Mouse (Mus musculus): ENCODE data around the gene Lsamp. TPM values are rescaled to one million over a fixed set of nuclear protein-coding genes. Genes with fewer than 3 reads are reported as not detected.

Gene Lsamp
- polyA plus RNA-seq, 1 experiment from 2014 or later: 106 TPM

DNA sequence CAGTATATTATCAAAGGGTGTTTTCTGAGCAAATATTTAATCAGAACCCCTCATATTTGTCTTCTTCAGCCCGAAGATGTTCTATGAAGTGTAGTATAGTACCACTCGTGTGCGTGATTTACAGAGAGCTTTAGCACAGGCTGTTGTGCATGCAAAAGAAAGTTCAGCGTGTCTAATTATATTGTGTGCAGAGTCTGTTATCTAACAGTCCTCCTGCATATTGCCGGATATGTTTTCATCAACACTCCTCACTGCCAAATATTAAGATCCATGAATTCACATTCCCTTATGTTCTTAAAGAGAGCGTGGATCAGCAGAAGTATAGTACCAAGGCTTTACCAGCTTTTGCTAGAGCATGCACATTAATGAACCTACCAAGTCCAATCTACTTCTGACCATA is 1862.7 kb downstream of the Lsamp start:
- Histone ChIP-seq H3K9me3 (replicated peaks; ENCODE audit: control insufficient read depth, low read length, poor library complexity, severe bottlenecking) (no peaks in the 10 kb centered on the region), H3K4me3 (ENCODE audit: low read depth, low read length) (no peak overlapping the region), H3K9ac (ENCODE audit: low read depth, low read length) (no peak overlapping the region), H3K4me1 (ENCODE audit: control insufficient read depth, insufficient read depth, low read length) (0 out of 2 replicates have a peak, but pooled peaks cover 2% of the 10 kb centered on the region), H3K4me2 (ENCODE audit: low read length) (no peak overlapping the region), H3K36me3 (ENCODE audit: control insufficient read depth, insufficient read depth, low read length) (no peaks in the 10 kb centered on the region), H3K27me3 (ENCODE audit: control insufficient read depth, insufficient read depth, low read depth, low read length) (no peaks in the 10 kb centered on the region), H3K27ac (ENCODE audit: low read length) (no peak overlapping the region)
- WGBS: 72% methylated on average over 6 of the region's 6 CpGs
- ATAC-seq: 0 out of 2 replicates have a peak, but pooled peaks have one; percentile 8

DNA sequence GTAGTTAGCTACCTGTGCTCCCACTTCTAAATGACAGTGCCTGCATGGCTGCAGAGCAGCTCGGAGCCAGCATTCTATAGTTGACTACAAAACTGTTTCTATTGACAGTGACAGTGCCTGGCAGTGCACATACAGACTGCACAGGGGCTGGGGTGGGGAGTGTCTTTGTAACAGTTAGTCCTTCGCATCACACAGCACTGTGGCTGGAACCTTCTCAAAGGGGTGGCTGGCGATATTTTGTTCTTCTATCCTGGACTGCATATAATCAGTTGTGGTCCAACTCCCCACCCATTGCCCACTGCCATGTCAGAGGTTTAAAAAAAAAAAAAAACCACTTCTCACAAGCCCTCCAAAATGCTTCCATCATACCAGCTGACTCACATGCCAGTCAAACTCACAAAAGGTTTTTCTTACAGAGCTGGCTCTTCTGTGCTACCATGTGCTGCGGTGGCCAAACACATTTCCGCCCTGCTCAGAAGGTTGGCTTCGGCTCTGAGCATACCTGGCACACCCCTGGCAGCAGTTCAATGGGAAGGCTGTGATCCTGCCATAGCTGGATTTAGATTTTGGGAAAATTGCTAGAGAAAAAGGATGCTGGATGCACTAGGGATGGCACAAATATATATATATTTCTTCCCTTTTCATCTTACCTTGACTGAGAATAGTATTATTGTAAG is 1887.9 kb downstream of the Lsamp start:
- Histone ChIP-seq H3K4me2 (ENCODE audit: low read length) (no peak overlapping the region), H3K27ac (ENCODE audit: low read length) (no peak overlapping the region), H3K9me3 (replicated peaks; ENCODE audit: control insufficient read depth, low read length, poor library complexity, severe bottlenecking) (no peaks in the 10 kb centered on the region), H3K27me3 (ENCODE audit: control insufficient read depth, insufficient read depth, low read depth, low read length) (no peaks in the 10 kb centered on the region), H3K36me3 (ENCODE audit: control insufficient read depth, insufficient read depth, low read length) (no peaks in the 10 kb centered on the region), H3K4me1 (ENCODE audit: control insufficient read depth, insufficient read depth, low read length) (0 out of 2 replicates have a peak, but pooled peaks cover 2% of the 10 kb centered on the region), H3K9ac (ENCODE audit: low read depth, low read length) (no peak overlapping the region), H3K4me3 (ENCODE audit: low read depth, low read length) (no peak overlapping the region)
- 72% methylated on average over 6 of the region's 6 CpGs for WGBS
- peak; percentile 54; the same call in 1 of the 2 replicates for ATAC-seq

DNA sequence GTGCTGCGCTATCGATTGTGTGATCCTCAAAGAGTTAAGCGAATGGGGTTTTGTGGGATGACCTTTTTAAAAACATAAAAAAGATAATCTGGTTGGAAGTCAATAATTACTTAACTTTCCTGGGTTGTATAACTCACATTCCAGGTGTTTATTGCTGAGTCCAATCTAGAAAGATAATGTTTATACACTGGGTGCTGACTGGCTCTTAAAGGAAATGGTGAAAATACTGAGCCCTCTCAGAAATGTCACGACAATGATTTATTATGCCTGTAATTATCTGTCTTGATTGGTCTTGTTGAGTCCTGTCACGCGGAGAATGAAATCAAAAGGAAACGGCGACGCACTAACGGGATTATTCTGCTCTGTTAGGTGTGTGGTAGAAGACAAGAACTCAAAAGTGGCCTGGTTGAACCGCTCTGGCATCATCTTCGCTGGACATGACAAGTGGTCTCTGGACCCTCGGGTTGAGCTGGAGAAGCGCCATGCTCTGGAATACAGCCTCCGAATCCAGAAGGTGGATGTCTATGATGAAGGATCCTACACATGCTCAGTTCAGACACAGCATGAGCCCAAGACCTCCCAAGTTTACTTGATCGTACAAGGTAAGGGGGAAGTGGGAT is 1904.5 kb downstream of the Lsamp start:
- Histone ChIP-seq H3K4me2 (ENCODE audit: low read length) (no peak overlapping the region), H3K4me1 (ENCODE audit: control insufficient read depth, insufficient read depth, low read length) (no peaks in the 10 kb centered on the region), H3K27ac (ENCODE audit: low read length) (no peak overlapping the region), H3K27me3 (ENCODE audit: control insufficient read depth, insufficient read depth, low read depth, low read length) (no peaks in the 10 kb centered on the region), H3K36me3 (ENCODE audit: control insufficient read depth, insufficient read depth, low read length) (no peaks in the 10 kb centered on the region), H3K9me3 (replicated peaks; ENCODE audit: control insufficient read depth, low read length, poor library complexity, severe bottlenecking) (no peaks in the 10 kb centered on the region), H3K4me3 (ENCODE audit: low read depth, low read length) (no peak overlapping the region), H3K9ac (ENCODE audit: low read depth, low read length) (no peak overlapping the region)
- 51% methylated on average over 16 of the region's 16 CpGs for WGBS
- ATAC-seq: no peak

DNA sequence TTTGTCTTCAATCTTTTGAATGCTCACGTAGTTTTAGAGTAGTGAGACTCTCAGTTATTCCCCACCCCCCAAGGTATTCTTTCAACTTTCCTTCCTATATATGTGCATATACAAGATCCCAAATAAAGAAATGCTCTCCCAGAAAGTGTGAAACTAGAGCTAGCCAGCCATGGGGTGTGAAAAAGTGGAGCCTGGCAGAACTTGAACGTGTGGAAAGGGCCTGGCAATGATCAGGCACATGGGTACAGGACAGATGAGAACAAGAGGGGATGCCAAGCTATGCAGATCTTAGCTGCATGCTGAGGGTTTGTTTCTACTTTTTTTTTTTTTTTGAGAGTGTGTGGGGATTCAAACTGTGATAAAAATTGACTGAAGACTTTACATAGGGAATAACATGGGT is 1916.6 kb downstream of the Lsamp start:
- Histone ChIP-seq H3K4me2 (ENCODE audit: low read length) (no peak overlapping the region), H3K4me1 (ENCODE audit: control insufficient read depth, insufficient read depth, low read length) (no peaks in the 10 kb centered on the region), H3K27ac (ENCODE audit: low read length) (no peak overlapping the region), H3K36me3 (ENCODE audit: control insufficient read depth, insufficient read depth, low read length) (no peaks in the 10 kb centered on the region), H3K9ac (ENCODE audit: low read depth, low read length) (no peak overlapping the region), H3K9me3 (replicated peaks; ENCODE audit: control insufficient read depth, low read length, poor library complexity, severe bottlenecking) (no peaks in the 10 kb centered on the region), H3K27me3 (ENCODE audit: control insufficient read depth, insufficient read depth, low read depth, low read length) (no peaks in the 10 kb centered on the region), H3K4me3 (ENCODE audit: low read depth, low read length) (no peak overlapping the region)
- WGBS: 65% methylated on average over 2 of the region's 2 CpGs
- ATAC-seq: no peak

DNA sequence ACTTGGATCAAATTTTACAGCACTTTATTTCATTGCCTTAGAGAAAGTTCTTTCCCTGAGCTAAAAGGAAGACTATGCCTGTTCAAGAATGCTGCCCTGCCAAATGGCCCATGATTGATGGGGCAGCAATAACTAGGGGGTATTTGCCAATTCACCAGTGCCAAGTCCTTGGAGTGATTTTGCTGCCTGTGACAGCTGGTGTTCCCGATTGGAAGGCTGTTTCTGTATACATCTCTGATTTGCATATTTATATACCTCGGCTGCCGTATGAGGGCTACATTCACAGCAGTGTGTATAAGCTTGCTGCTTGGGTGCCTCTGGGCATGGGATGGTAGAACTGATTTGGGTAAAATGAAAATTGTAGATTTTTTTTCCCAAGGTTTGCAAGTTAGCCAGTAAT is 1919.5 kb downstream of the Lsamp start:
- H3K36me3 ChIP-seq (ENCODE audit: control insufficient read depth, insufficient read depth, low read length): no peaks in the 10 kb centered on the region
- no peaks in the 10 kb centered on the region for H3K9me3 ChIP-seq (replicated peaks; ENCODE audit: control insufficient read depth, low read length, poor library complexity, severe bottlenecking)
- H3K4me2 ChIP-seq (ENCODE audit: low read length): no peak overlapping the region
- no peaks in the 10 kb centered on the region for H3K27me3 ChIP-seq (ENCODE audit: control insufficient read depth, insufficient read depth, low read depth, low read length)
- H3K9ac ChIP-seq (ENCODE audit: low read depth, low read length): no peak overlapping the region
- no peak overlapping the region for H3K27ac ChIP-seq (ENCODE audit: low read length)
- H3K4me1 ChIP-seq (ENCODE audit: control insufficient read depth, insufficient read depth, low read length): no peaks in the 10 kb centered on the region
- 42% methylated on average over 3 of the region's 3 CpGs for WGBS
- ATAC-seq: no peak
- H3K4me3 ChIP-seq (ENCODE audit: low read depth, low read length): no peak overlapping the region

DNA sequence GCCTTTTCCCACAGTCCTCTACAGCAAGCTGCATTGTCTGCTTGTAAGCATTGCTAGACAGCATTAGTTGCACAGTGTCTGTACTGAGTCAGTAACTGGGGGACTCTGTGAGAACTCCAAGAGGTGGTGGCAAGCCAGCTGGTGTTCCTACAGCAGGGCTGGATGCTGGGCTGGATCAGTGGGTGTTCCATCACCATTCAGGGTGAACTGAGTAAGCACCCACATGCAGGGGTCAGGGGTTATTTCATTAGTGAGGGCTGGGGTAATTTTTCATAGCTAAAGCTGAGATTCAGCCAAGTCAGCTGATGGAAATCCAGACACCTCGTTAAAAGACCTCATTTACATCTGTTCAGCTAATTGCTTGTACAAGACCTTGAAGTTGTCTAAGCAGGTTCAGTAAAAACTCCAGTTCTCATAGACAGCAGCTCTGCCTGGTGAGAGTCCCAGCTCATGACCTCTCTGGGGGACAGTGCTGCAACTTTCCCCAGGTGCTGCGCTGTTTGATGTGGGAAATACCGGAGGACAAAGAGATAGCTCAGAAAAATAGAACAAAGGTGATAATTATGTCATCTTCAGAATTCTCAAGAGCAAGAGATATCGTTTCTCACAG is 1928.5 kb downstream of the Lsamp start:
- Histone ChIP-seq H3K27me3 (ENCODE audit: control insufficient read depth, insufficient read depth, low read depth, low read length) (no peaks in the 10 kb centered on the region), H3K36me3 (ENCODE audit: control insufficient read depth, insufficient read depth, low read length) (no peaks in the 10 kb centered on the region), H3K4me1 (ENCODE audit: control insufficient read depth, insufficient read depth, low read length) (peaks cover 3% of the 10 kb centered on the region; the same call in 1 of the 2 replicates), H3K9me3 (replicated peaks; ENCODE audit: control insufficient read depth, low read length, poor library complexity, severe bottlenecking) (no peaks in the 10 kb centered on the region), H3K4me3 (ENCODE audit: low read depth, low read length) (no peak overlapping the region), H3K27ac (ENCODE audit: low read length) (no peak overlapping the region; the same call in 1 of the 2 replicates), H3K4me2 (ENCODE audit: low read length) (no peak overlapping the region), H3K9ac (ENCODE audit: low read depth, low read length) (no peak overlapping the region)
- 47% methylated on average over 4 of the region's 4 CpGs for WGBS
- ATAC-seq: 0 out of 2 replicates have a peak, but pooled peaks have one; percentile 70

DNA sequence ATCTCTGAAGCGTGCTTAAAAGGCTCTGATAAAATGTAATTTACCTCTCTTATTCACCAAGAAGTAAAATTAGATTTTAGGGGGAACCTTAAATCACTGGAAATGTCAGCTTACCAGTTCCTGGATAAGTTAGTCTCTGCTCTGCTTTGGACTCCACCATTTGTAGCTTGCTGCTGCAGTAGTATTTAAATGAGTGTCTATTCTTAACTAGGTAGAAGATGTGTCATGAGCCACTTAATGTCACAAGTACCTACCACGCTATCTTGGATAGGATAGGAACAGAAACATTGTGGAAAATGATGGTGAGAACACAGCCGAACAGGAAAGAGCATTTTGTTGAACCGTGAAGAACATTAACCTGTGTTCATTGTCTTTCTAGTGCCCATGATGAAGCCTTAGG is 1929.2 kb downstream of the Lsamp start:
- WGBS: 83% methylated on average over 4 of the region's 4 CpGs
- Histone ChIP-seq H3K4me3 (ENCODE audit: low read depth, low read length) (no peak overlapping the region), H3K9me3 (replicated peaks; ENCODE audit: control insufficient read depth, low read length, poor library complexity, severe bottlenecking) (no peaks in the 10 kb centered on the region), H3K27ac (ENCODE audit: low read length) (no peak overlapping the region), H3K4me1 (ENCODE audit: control insufficient read depth, insufficient read depth, low read length) (peaks cover 3% of the 10 kb centered on the region; the same call in 1 of the 2 replicates), H3K36me3 (ENCODE audit: control insufficient read depth, insufficient read depth, low read length) (no peaks in the 10 kb centered on the region), H3K4me2 (ENCODE audit: low read length) (no peak overlapping the region), H3K9ac (ENCODE audit: low read depth, low read length) (no peak overlapping the region), H3K27me3 (ENCODE audit: control insufficient read depth, insufficient read depth, low read depth, low read length) (no peaks in the 10 kb centered on the region)
- ATAC-seq: no peak

DNA sequence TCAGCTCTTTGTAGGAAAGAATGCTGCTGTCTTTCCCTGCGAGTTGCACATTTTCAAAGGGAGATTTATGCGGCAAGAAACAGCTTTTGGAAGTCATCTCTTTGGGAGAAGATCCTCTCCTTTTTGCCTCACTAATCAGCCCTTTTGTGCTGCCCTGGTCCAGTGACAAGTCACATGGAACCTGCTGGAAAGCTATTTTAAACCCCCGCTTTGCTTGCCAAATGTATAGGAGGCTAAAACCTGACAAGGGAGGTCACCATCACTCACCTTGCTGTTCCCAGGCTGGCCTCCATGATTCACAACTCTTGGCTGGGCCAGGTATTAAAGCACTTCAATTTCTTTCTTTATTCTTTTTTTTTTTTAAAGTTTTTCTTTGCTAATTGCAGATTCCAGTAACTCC is 1932.2 kb downstream of the Lsamp start:
- H3K4me1 ChIP-seq (ENCODE audit: control insufficient read depth, insufficient read depth, low read length): peaks cover 8% of the 10 kb centered on the region
- 0 out of 2 replicates have a peak, but pooled peaks cover 2% of the 10 kb centered on the region for H3K9me3 ChIP-seq (replicated peaks; ENCODE audit: control insufficient read depth, low read length, poor library complexity, severe bottlenecking)
- no peak overlapping the region for H3K4me3 ChIP-seq (ENCODE audit: low read depth, low read length)
- no peak overlapping the region for H3K9ac ChIP-seq (ENCODE audit: low read depth, low read length)
- H3K4me2 ChIP-seq (ENCODE audit: low read length): no peak overlapping the region
- H3K27ac ChIP-seq (ENCODE audit: low read length): no peak overlapping the region
- ATAC-seq: no peak
- H3K36me3 ChIP-seq (ENCODE audit: control insufficient read depth, insufficient read depth, low read length): no peaks in the 10 kb centered on the region
- WGBS: 60% methylated on average over 3 of the region's 3 CpGs
- no peaks in the 10 kb centered on the region for H3K27me3 ChIP-seq (ENCODE audit: control insufficient read depth, insufficient read depth, low read depth, low read length)

Data from midbrain, embryonic 16.5 days (tissue).